Mouse (Mus musculus) G1E (cell line): Measurements from ENCODE around the gene Fam174b. TPM values are rescaled to one million over a fixed set of nuclear protein-coding genes. Genes with fewer than 3 reads are reported as not detected.

Source experiments
- ATAC-seq: 2 replicates; pipeline ENCODE4 v1.8.0; 2016; ENCODE audit warnings: mild to moderate bottlenecking; ENCODE audit not compliant: insufficient number of reproducible peaks, poor library complexity, low FRiP score, severe bottlenecking; ENCODE audit errors: extremely low read depth
- DNase-seq: peaks from one replicate; pipeline ENCODE4 v3.0.0; 2012; ENCODE audit warnings: low spot score
- H3K27me3 ChIP-seq: 2 replicates; pipeline ENCODE4 v1.6.1; 2012; ENCODE audit warnings: mild to moderate bottlenecking, low read length, inconsistent platforms; ENCODE audit not compliant: insufficient read depth
- H3K36me3 ChIP-seq: replicated peaks from 2 replicates; pipeline ENCODE3; 2012; ENCODE audit warnings: mild to moderate bottlenecking, inconsistent platforms
- H3K4me1 ChIP-seq: 2 replicates; pipeline ENCODE4 v1.6.1; 2012; ENCODE audit warnings: low read depth, low read length, inconsistent platforms, mixed read lengths; ENCODE audit not compliant: insufficient read depth
- H3K4me3 ChIP-seq: 2 replicates; pipeline ENCODE4 v1.5.1; 2012; ENCODE audit warnings: low read depth, mild to moderate bottlenecking, inconsistent platforms, low read length, moderate library complexity, mixed read lengths
- H3K9me3 ChIP-seq: replicated peaks from 2 replicates; pipeline ENCODE4 v1.6.1; 2012; ENCODE audit warnings: inconsistent platforms
- CTCF ChIP-seq: IDR thresholded peaks from 2 replicates; pipeline ENCODE4 v1.5.1; 2012; ENCODE audit warnings: low read depth, low read length, inconsistent platforms, mixed read lengths
- GATA1 ChIP-seq: IDR thresholded peaks from 2 replicates; pipeline ENCODE4 v1.6.1; 2012; ENCODE audit warnings: borderline replicate concordance, low read length, inconsistent platforms, mixed read lengths
- GATA2 ChIP-seq: IDR thresholded peaks from 2 replicates; pipeline ENCODE4 v1.6.1; 2012; ENCODE audit warnings: low read depth, low read length, inconsistent platforms, borderline replicate concordance
- POLR2AphosphoS5 ChIP-seq: IDR thresholded peaks from 2 replicates; pipeline ENCODE4 v1.6.1; 2012; ENCODE audit warnings: low read depth, low read length, inconsistent platforms; ENCODE audit not compliant: insufficient replicate concordance
- TAL1 ChIP-seq: conservative IDR thresholded peaks from 2 replicates; pipeline ENCODE4 v1.6.1; 2012; ENCODE audit warnings: low read depth, low read length, inconsistent platforms, mixed read lengths
- polyA plus RNA-seq: library from polyadenylated mRNA; stranded (reverse); fragments of >175 nt; gene quantifications from 2 replicates; pipeline ENCODE4 v1.2.3, GENCODE M21; 2012
- total RNA-seq, 2 experiments: library from RNA; stranded (forward) in 1 of 2; stranded (reverse) in 1 of 2; fragments of 200-1000 nt in 1 of 2; fragments of >200 nt in 1 of 2; fragmentation: Nextera tagmentation in 1 of 2; gene quantifications; 2 replicates each; pipeline ENCODE4 v1.2.3; 2014 to 2017

Gene Fam174b
- not detected in 2 replicates for total RNA-seq (2014; fragmentation: Nextera tagmentation)
- total RNA-seq (2017): 0.93 and 1.5 TPM in 2 replicates
- polyA plus RNA-seq: 0.02 TPM in 1 of 2 replicates, not detected in the other

GRCm38 (mm10) chr7:73740111-73741035, at the start of gene Fam174b:
TSS of gene Fam174b (plus strand) at chr7:73740302.
- ATAC-seq (no peak), DNase-seq (no peak)
- Histone ChIP-seq H3K9me3 (peaks cover 6% of the 10 kb centered on the region), H3K36me3 (no peaks in the 10 kb centered on the region), H3K4me3 (peak within 1 kb of the TSS; percentile 23; the same call in 1 of the 2 replicates), H3K27me3 (peaks cover 4% of the 10 kb centered on the region; the same call in 1 of the 2 replicates), H3K4me1 (no peaks in the 10 kb centered on the region)
- TF ChIP-seq CTCF (no peak), GATA1 (no peak), POLR2AphosphoS5 (no peak), TAL1 (no peak), GATA2 (no peak)

GRCm38 (mm10) chr7:73697092-73697491, 43.0 kb upstream of the Fam174b start:
- DNase-seq (no peak), ATAC-seq (no peak)
- H3K4me3 ChIP-seq: no peak overlapping the region
- no peaks in the 10 kb centered on the region for H3K4me1 ChIP-seq
- H3K36me3 ChIP-seq: no peaks in the 10 kb centered on the region
- TF ChIP-seq GATA2 (no peak), POLR2AphosphoS5 (no peak), TAL1 (no peak), CTCF (no peak), GATA1 (no peak)
- H3K9me3 ChIP-seq: no peaks in the 10 kb centered on the region
- H3K27me3 ChIP-seq: no peaks in the 10 kb centered on the region

- TF ChIP-seq POLR2AphosphoS5 (no peak), CTCF (no peak), TAL1 (no peak), GATA2 (no peak), GATA1 (no peak)
- no peaks in the 10 kb centered on the region for H3K27me3 ChIP-seq
- DNase-seq: no peak
- H3K9me3 ChIP-seq: no peaks in the 10 kb centered on the region
- no peak for ATAC-seq
- no peaks in the 10 kb centered on the region for H3K36me3 ChIP-seq
- H3K4me1 ChIP-seq: no peaks in the 10 kb centered on the region
- H3K4me3 ChIP-seq: no peak overlapping the region
Measured at GRCm38 (mm10) chr7:73704305-73704704, 35.8 kb upstream of the Fam174b start.

- Histone ChIP-seq H3K9me3 (no peaks in the 10 kb centered on the region), H3K4me3 (no peak overlapping the region), H3K27me3 (peaks cover 2% of the 10 kb centered on the region; the same call in 1 of the 2 replicates), H3K36me3 (no peaks in the 10 kb centered on the region), H3K4me1 (no peaks in the 10 kb centered on the region)
- DNase-seq (no peak), ATAC-seq (no peak)
- TF ChIP-seq TAL1 (no peak), POLR2AphosphoS5 (no peak), GATA2 (no peak), GATA1 (no peak), CTCF (no peak)
Measured at GRCm38 (mm10) chr7:73713506-73713905, 26.6 kb upstream of the Fam174b start.

- TF ChIP-seq CTCF: no peak
- TF ChIP-seq POLR2AphosphoS5: no peak
- no peak for TF ChIP-seq TAL1
- no peak for TF ChIP-seq GATA1
- no peak for TF ChIP-seq GATA2
- ATAC-seq: no peak
- H3K9me3 ChIP-seq: no peaks in the 10 kb centered on the region
- H3K36me3 ChIP-seq: no peaks in the 10 kb centered on the region
- peaks cover 2% of the 10 kb centered on the region; the same call in 1 of the 2 replicates for H3K27me3 ChIP-seq
- H3K4me1 ChIP-seq: no peaks in the 10 kb centered on the region
- no peak for DNase-seq
- H3K4me3 ChIP-seq: no peak overlapping the region
Measured at GRCm38 (mm10) chr7:73715928-73716749, 24.0 kb upstream of the Fam174b start.
